Mouse (Mus musculus): ENCODE measurements around the gene Cyth1. TPM values are rescaled to one million over a fixed set of nuclear protein-coding genes. Genes with fewer than 3 reads are reported as not detected.

Cyth1 gene
- polyA plus RNA-seq (2012; rRNA removed): 18.9 and 19.5 TPM in 2 replicates

GRCm38 (mm10) chr11:118248150-118249011 lies at the start of gene Cyth1:
Gene Cyth1, minus strand, starts transcription at chr11:118248592.
- Histone ChIP-seq H3K4me3 (ENCODE audit: insufficient read depth, low read depth, low read length) (peak within 1 kb of the TSS; percentile 86), H3K4me1 (ENCODE audit: control insufficient read depth, insufficient read depth, low read length) (peaks cover 18% of the 10 kb centered on the region; the same call in 1 of the 2 replicates), H3K36me3 (ENCODE audit: control insufficient read depth, insufficient read depth, low read length) (no peaks in the 10 kb centered on the region), H3K27me3 (replicated peaks; ENCODE audit: control insufficient read depth, insufficient read depth, low read length) (no peaks in the 10 kb centered on the region), H3K27ac (ENCODE audit: insufficient read depth, low read depth, low read length) (peak within 1 kb of the TSS; percentile 97)
- peak; percentile 100 for DNase-seq
- TF ChIP-seq POLR2A (IDR thresholded peaks at IDR 0.05; ENCODE audit: low read depth, low read length) (peak; percentile 57), CTCF (conservative IDR thresholded peaks at IDR 0.05; ENCODE audit: insufficient read depth, insufficient read length, low read depth, low read length) (no peak)
- WGBS: under 1% methylated on average over 86 of the region's 86 CpGs

DNA sequence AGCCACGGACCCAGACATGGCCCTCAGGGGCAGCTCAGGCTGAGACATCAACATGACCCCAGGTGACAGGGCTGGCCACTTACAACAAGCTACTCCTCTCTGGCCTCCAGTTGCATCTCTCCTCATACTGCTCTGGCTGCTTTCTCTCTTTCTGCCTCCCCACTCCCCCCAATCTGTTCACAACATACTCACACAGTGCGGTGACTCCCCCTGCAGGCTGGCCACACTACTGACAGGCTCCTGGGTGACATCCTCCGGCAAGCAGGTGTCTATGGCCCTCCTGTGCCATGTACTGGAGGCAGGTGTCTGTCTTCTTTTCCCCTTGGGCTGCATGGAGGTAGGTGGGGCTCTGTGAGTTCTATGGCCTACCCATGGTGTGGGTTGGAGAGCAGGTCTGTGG lies 49.6 kb upstream of the Cyth1 start:
- TF ChIP-seq CTCF (conservative IDR thresholded peaks at IDR 0.05; ENCODE audit: insufficient read depth, insufficient read length, low read depth, low read length) (0 out of 2 replicates have a peak, but pooled peaks have one; percentile 7), POLR2A (IDR thresholded peaks at IDR 0.05; ENCODE audit: low read depth, low read length) (no peak)
- Histone ChIP-seq H3K4me1 (ENCODE audit: control insufficient read depth, insufficient read depth, low read length) (no peaks in the 10 kb centered on the region), H3K27ac (ENCODE audit: insufficient read depth, low read depth, low read length) (no peak overlapping the region), H3K36me3 (ENCODE audit: control insufficient read depth, insufficient read depth, low read length) (no peaks in the 10 kb centered on the region), H3K4me3 (ENCODE audit: insufficient read depth, low read depth, low read length) (no peak overlapping the region), H3K27me3 (replicated peaks; ENCODE audit: control insufficient read depth, insufficient read depth, low read length) (no peaks in the 10 kb centered on the region)
- 84% methylated on average over 3 of the region's 3 CpGs for WGBS
- DNase-seq: no peak

DNA sequence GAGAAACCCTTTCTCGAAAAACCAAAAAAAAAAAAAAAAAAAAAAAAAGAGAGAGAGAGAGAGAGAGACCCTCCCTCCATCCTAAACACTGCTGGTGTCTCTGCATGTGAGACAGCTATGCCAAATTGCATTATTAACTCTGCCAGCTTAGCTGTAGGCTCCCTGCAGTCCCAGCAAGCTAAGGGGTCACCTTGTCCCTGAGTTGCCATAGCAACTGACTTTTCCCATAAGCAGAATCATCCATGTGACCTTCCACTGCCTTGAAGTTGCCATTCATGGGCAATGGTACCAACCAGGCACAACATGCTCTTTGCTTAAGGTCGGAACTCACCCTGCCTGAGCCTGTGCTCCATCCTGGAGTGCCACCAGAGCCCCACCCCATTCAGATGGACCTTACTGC lies 46.6 kb upstream of the Cyth1 start:
- TF ChIP-seq CTCF (conservative IDR thresholded peaks at IDR 0.05; ENCODE audit: insufficient read depth, insufficient read length, low read depth, low read length) (no peak), POLR2A (IDR thresholded peaks at IDR 0.05; ENCODE audit: low read depth, low read length) (no peak)
- Histone ChIP-seq H3K4me1 (ENCODE audit: control insufficient read depth, insufficient read depth, low read length) (peaks cover 3% of the 10 kb centered on the region; the same call in 1 of the 2 replicates), H3K27me3 (replicated peaks; ENCODE audit: control insufficient read depth, insufficient read depth, low read length) (no peaks in the 10 kb centered on the region), H3K27ac (ENCODE audit: insufficient read depth, low read depth, low read length) (no peak overlapping the region), H3K36me3 (ENCODE audit: control insufficient read depth, insufficient read depth, low read length) (no peaks in the 10 kb centered on the region), H3K4me3 (ENCODE audit: insufficient read depth, low read depth, low read length) (no peak overlapping the region)
- no peak for DNase-seq
- WGBS: 77% methylated on average over 2 of the region's 2 CpGs

- WGBS: 79% methylated on average over 6 of the region's 6 CpGs
- TF ChIP-seq CTCF (conservative IDR thresholded peaks at IDR 0.05; ENCODE audit: insufficient read depth, insufficient read length, low read depth, low read length): no peak
- TF ChIP-seq POLR2A (IDR thresholded peaks at IDR 0.05; ENCODE audit: low read depth, low read length): no peak
- DNase-seq: no peak
- H3K4me1 ChIP-seq (ENCODE audit: control insufficient read depth, insufficient read depth, low read length): peaks cover 12% of the 10 kb centered on the region
- no peaks in the 10 kb centered on the region for H3K36me3 ChIP-seq (ENCODE audit: control insufficient read depth, insufficient read depth, low read length)
- no peaks in the 10 kb centered on the region for H3K27me3 ChIP-seq (replicated peaks; ENCODE audit: control insufficient read depth, insufficient read depth, low read length)
- H3K4me3 ChIP-seq (ENCODE audit: insufficient read depth, low read depth, low read length): no peak overlapping the region
- no peak overlapping the region for H3K27ac ChIP-seq (ENCODE audit: insufficient read depth, low read depth, low read length)
Observed at GRCm38 (mm10) chr11:118292671-118293070, 44.3 kb upstream of the Cyth1 start.

- peak within 1 kb of the TSS; percentile 81 for H3K4me3 ChIP-seq (ENCODE audit: insufficient read depth, low read depth, low read length)
Observed at GRCm38 (mm10) chr11:118289999-118290889, 41.9 kb upstream of the Cyth1 start, which contains the start of gene Usp36. Gene Usp36, minus strand, starts transcription at chr11:118290244.

GRCm38 (mm10) chr11:118289562-118289961 lies 41.2 kb upstream of the Cyth1 start:
- Histone ChIP-seq H3K27me3 (replicated peaks; ENCODE audit: control insufficient read depth, insufficient read depth, low read length) (no peaks in the 10 kb centered on the region), H3K27ac (ENCODE audit: insufficient read depth, low read depth, low read length) (peak overlapping the region; percentile 63), H3K4me3 (ENCODE audit: insufficient read depth, low read depth, low read length) (peak overlapping the region; percentile 81), H3K4me1 (ENCODE audit: control insufficient read depth, insufficient read depth, low read length) (peaks cover 12% of the 10 kb centered on the region), H3K36me3 (ENCODE audit: control insufficient read depth, insufficient read depth, low read length) (no peaks in the 10 kb centered on the region)
- no peak for DNase-seq
- under 1% methylated on average over 22 of the region's 22 CpGs for WGBS
- TF ChIP-seq CTCF (conservative IDR thresholded peaks at IDR 0.05; ENCODE audit: insufficient read depth, insufficient read length, low read depth, low read length): no peak
- no peak for TF ChIP-seq POLR2A (IDR thresholded peaks at IDR 0.05; ENCODE audit: low read depth, low read length)

More at GRCm38 (mm10) chr11:118289999-118290889, 41.9 kb upstream of the Cyth1 start, which contains the start of gene Usp36:
- Histone ChIP-seq H3K27me3 (replicated peaks; ENCODE audit: control insufficient read depth, insufficient read depth, low read length) (no peaks in the 10 kb centered on the region), H3K27ac (ENCODE audit: insufficient read depth, low read depth, low read length) (peak within 1 kb of the TSS; percentile 63), H3K4me1 (ENCODE audit: control insufficient read depth, insufficient read depth, low read length) (peaks cover 12% of the 10 kb centered on the region), H3K36me3 (ENCODE audit: control insufficient read depth, insufficient read depth, low read length) (no peaks in the 10 kb centered on the region)
- WGBS: 1% methylated on average over 68 of the region's 68 CpGs
- TF ChIP-seq CTCF (conservative IDR thresholded peaks at IDR 0.05; ENCODE audit: insufficient read depth, insufficient read length, low read depth, low read length) (0 out of 2 replicates have a peak, but pooled peaks have one; percentile 4), POLR2A (IDR thresholded peaks at IDR 0.05; ENCODE audit: low read depth, low read length) (peak; percentile 94)
- peak; percentile 100 for DNase-seq

Data from kidney, adult 2 months (tissue).